Mouse (Mus musculus) urinary bladder, postnatal 4 days (tissue): ENCODE measurements around the gene Rnps1.

ENCODE experiments used
- DNase-seq, 2 experiments: peaks; one replicate each; pipeline ENCODE4 v3.0.0; 2021 to 2022; ENCODE audit warnings: low spot score in 2 of 2

Gene Rnps1

GRCm38 (mm10) chr17:24469910-24470602 is 55.7 kb downstream of the Rnps1 start, which contains the start of the genes E4f1 and Pgp:
Gene E4f1, minus strand, starts transcription at chr17:24470313.
Gene Pgp, plus strand, starts transcription at chr17:24470392.
- DNase-seq = peak; percentile 98

- peak in 1 of 2 experiments; percentile 37 for DNase-seq
Measured at GRCm38 (mm10) chr17:24470701-24471527, 56.5 kb downstream of the Rnps1 start.

- no peak for DNase-seq
Measured at GRCm38 (mm10) chr17:24472512-24472911, 58.1 kb downstream of the Rnps1 start.

GRCm38 (mm10) chr17:24473612-24474275 is 59.4 kb downstream of the Rnps1 start, which contains the start of gene Bricd5:
Gene Bricd5, plus strand, starts transcription at chr17:24473884.
- DNase-seq = no peak

- DNase-seq = no peak
Measured at GRCm38 (mm10) chr17:24474557-24474956, 60.2 kb downstream of the Rnps1 start.
